Mouse (Mus musculus) cerebellum, adult 2 months (tissue): ENCODE data around the gene Polr2h.

Source experiments
- CTCF ChIP-seq: fragments of 200-500 bp; IDR thresholded peaks from 2 replicates; pipeline ENCODE4 v1.5.1; 2011; ENCODE audit warnings: low read depth, mild to moderate bottlenecking, control low read depth, low read length, moderate library complexity, borderline replicate concordance; ENCODE audit not compliant: insufficient read depth
- POLR2A ChIP-seq: fragments of 200-500 bp; IDR thresholded peaks from 2 replicates; pipeline ENCODE4 v1.6.1; 2011; ENCODE audit warnings: low read length, control low read depth, borderline replicate concordance; ENCODE audit not compliant: insufficient read depth

- no peak for TF ChIP-seq CTCF
- peak; percentile 58 for TF ChIP-seq POLR2A
Observed at GRCm38 (mm10) chr16:20715976-20716840, 1.3 kb upstream of the Polr2h start.
